Mouse (Mus musculus): ENCODE data around the gene Adig. TPM values are rescaled to one million over a fixed set of nuclear protein-coding genes. Genes with fewer than 3 reads are reported as not detected.

Adig gene
- 163 and 169 TPM in 2 replicates for polyA plus RNA-seq (2012; rRNA removed)

- peak within 1 kb of the TSS; percentile 51 for H3K27ac ChIP-seq (ENCODE audit: control insufficient read depth, insufficient read depth, low read depth, low read length)
- no peaks in the 10 kb centered on the region for H3K27me3 ChIP-seq (ENCODE audit: control insufficient read depth, insufficient read depth, low read length)
- H3K4me1 ChIP-seq (ENCODE audit: control insufficient read depth, insufficient read depth, low read length) = no peaks in the 10 kb centered on the region
- TF ChIP-seq CTCF (IDR thresholded peaks at IDR 0.05; ENCODE audit: control insufficient read depth, insufficient read depth, insufficient replicate concordance, low read depth, low read length) = no peak
- TF ChIP-seq POLR2A (IDR thresholded peaks at IDR 0.05; ENCODE audit: control insufficient read depth, low read depth, low read length) = peak; percentile 73; the same call in 1 of the 2 replicates
- no peaks in the 10 kb centered on the region for H3K36me3 ChIP-seq (ENCODE audit: control insufficient read depth, insufficient read depth, low read length)
- H3K4me3 ChIP-seq (ENCODE audit: control insufficient read depth, low read depth, low read length) = peak within 1 kb of the TSS; percentile 69
Measured at GRCm38 (mm10) chr2:158501836-158502812, at the start of gene Adig. TSS of gene Adig (plus strand) at chr2:158502612.

DNA sequence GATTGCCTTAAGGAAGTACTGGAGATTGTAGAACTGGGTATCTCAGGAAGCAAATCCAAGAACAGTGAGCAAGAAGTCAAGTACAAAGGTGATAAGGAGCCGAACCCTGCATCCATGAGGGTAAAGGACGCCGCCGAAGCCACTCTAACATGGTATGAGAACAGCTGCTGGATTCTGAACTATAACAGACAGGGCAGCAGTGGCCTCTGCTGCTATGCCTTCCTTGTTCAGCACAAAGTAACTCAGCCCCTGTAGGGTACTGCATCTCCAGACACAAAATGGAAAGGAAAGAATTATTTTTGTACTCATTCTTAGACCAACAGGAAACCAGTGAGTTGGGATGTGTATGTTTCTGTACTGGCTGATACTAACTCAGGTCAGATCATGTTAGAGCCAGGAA, 46.0 kb upstream of the Adig start:
- TF ChIP-seq POLR2A (IDR thresholded peaks at IDR 0.05; ENCODE audit: control insufficient read depth, low read depth, low read length) (no peak), CTCF (IDR thresholded peaks at IDR 0.05; ENCODE audit: control insufficient read depth, insufficient read depth, insufficient replicate concordance, low read depth, low read length) (no peak)
- Histone ChIP-seq H3K4me3 (ENCODE audit: control insufficient read depth, low read depth, low read length) (no peak overlapping the region), H3K4me1 (ENCODE audit: control insufficient read depth, insufficient read depth, low read length) (no peaks in the 10 kb centered on the region), H3K27ac (ENCODE audit: control insufficient read depth, insufficient read depth, low read depth, low read length) (no peak overlapping the region), H3K27me3 (ENCODE audit: control insufficient read depth, insufficient read depth, low read length) (no peaks in the 10 kb centered on the region), H3K36me3 (ENCODE audit: control insufficient read depth, insufficient read depth, low read length) (peaks cover 3% of the 10 kb centered on the region)

GRCm38 (mm10) chr2:158457610-158458009, 44.8 kb upstream of the Adig start:
- no peaks in the 10 kb centered on the region for H3K4me1 ChIP-seq (ENCODE audit: control insufficient read depth, insufficient read depth, low read length)
- no peak for TF ChIP-seq CTCF (IDR thresholded peaks at IDR 0.05; ENCODE audit: control insufficient read depth, insufficient read depth, insufficient replicate concordance, low read depth, low read length)
- TF ChIP-seq POLR2A (IDR thresholded peaks at IDR 0.05; ENCODE audit: control insufficient read depth, low read depth, low read length) = no peak
- peaks cover 2% of the 10 kb centered on the region for H3K36me3 ChIP-seq (ENCODE audit: control insufficient read depth, insufficient read depth, low read length)
- H3K27me3 ChIP-seq (ENCODE audit: control insufficient read depth, insufficient read depth, low read length) = no peaks in the 10 kb centered on the region
- H3K4me3 ChIP-seq (ENCODE audit: control insufficient read depth, low read depth, low read length) = no peak overlapping the region
- no peak overlapping the region for H3K27ac ChIP-seq (ENCODE audit: control insufficient read depth, insufficient read depth, low read depth, low read length)

- Histone ChIP-seq H3K27ac (ENCODE audit: control insufficient read depth, insufficient read depth, low read depth, low read length) (no peak overlapping the region), H3K27me3 (ENCODE audit: control insufficient read depth, insufficient read depth, low read length) (no peaks in the 10 kb centered on the region), H3K4me1 (ENCODE audit: control insufficient read depth, insufficient read depth, low read length) (no peaks in the 10 kb centered on the region), H3K36me3 (ENCODE audit: control insufficient read depth, insufficient read depth, low read length) (peaks cover 2% of the 10 kb centered on the region), H3K4me3 (ENCODE audit: control insufficient read depth, low read depth, low read length) (no peak overlapping the region)
- no peak for TF ChIP-seq CTCF (IDR thresholded peaks at IDR 0.05; ENCODE audit: control insufficient read depth, insufficient read depth, insufficient replicate concordance, low read depth, low read length)
- TF ChIP-seq POLR2A (IDR thresholded peaks at IDR 0.05; ENCODE audit: control insufficient read depth, low read depth, low read length) = no peak
Measured at GRCm38 (mm10) chr2:158462450-158462849, 40.0 kb upstream of the Adig start.

GRCm38 (mm10) chr2:158474159-158474558, 28.3 kb upstream of the Adig start:
- no peaks in the 10 kb centered on the region for H3K36me3 ChIP-seq (ENCODE audit: control insufficient read depth, insufficient read depth, low read length)
- no peak overlapping the region for H3K27ac ChIP-seq (ENCODE audit: control insufficient read depth, insufficient read depth, low read depth, low read length)
- H3K4me1 ChIP-seq (ENCODE audit: control insufficient read depth, insufficient read depth, low read length) = no peaks in the 10 kb centered on the region
- no peaks in the 10 kb centered on the region for H3K27me3 ChIP-seq (ENCODE audit: control insufficient read depth, insufficient read depth, low read length)
- H3K4me3 ChIP-seq (ENCODE audit: control insufficient read depth, low read depth, low read length) = no peak overlapping the region
- TF ChIP-seq CTCF (IDR thresholded peaks at IDR 0.05; ENCODE audit: control insufficient read depth, insufficient read depth, insufficient replicate concordance, low read depth, low read length) (no peak), POLR2A (IDR thresholded peaks at IDR 0.05; ENCODE audit: control insufficient read depth, low read depth, low read length) (no peak)

DNA sequence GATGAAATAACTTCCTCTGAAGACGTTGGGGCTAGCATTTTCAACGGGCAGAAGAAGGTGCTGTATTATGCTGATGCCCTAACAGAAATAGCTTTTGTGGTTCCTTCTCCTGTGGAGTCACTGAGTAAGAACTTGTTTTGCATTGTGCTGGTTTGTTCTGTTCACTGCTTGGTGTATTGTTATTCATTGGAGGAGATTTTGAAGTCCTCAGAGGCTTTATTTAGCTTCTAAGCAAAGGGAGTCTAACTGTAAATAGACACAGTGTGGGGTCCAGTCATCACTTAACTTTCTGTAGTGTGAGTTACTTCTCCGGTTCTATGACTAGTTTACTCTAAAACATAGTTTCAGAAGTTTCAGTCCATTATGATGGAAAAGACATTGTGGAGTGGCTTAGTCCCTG, 24.8 kb upstream of the Adig start:
- H3K36me3 ChIP-seq (ENCODE audit: control insufficient read depth, insufficient read depth, low read length) = no peaks in the 10 kb centered on the region
- no peaks in the 10 kb centered on the region for H3K27me3 ChIP-seq (ENCODE audit: control insufficient read depth, insufficient read depth, low read length)
- no peaks in the 10 kb centered on the region for H3K4me1 ChIP-seq (ENCODE audit: control insufficient read depth, insufficient read depth, low read length)
- no peak overlapping the region for H3K27ac ChIP-seq (ENCODE audit: control insufficient read depth, insufficient read depth, low read depth, low read length)
- TF ChIP-seq POLR2A (IDR thresholded peaks at IDR 0.05; ENCODE audit: control insufficient read depth, low read depth, low read length) (no peak), CTCF (IDR thresholded peaks at IDR 0.05; ENCODE audit: control insufficient read depth, insufficient read depth, insufficient replicate concordance, low read depth, low read length) (no peak)
- H3K4me3 ChIP-seq (ENCODE audit: control insufficient read depth, low read depth, low read length) = no peak overlapping the region

DNA sequence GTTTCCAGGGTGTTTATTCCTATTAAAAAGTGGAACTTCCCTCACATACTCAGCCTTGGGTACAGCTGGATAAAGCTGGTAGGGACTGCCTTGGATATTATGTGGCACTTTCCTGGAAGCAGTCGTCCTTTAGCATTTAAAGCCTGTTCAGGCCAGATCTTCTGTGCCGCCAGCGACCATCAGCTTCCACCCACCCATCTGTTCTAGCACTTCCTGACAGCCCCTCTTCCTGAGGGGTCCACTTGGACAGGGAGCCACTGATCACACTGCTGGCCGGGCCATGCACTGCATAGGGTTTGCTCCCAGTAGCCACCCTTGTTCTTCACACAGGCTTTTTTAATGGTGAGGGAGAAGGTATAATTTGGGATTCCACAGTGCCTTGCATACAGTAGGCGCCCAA, 4.0 kb upstream of the Adig start:
- no peak overlapping the region for H3K4me3 ChIP-seq (ENCODE audit: control insufficient read depth, low read depth, low read length)
- TF ChIP-seq POLR2A (IDR thresholded peaks at IDR 0.05; ENCODE audit: control insufficient read depth, low read depth, low read length) (no peak), CTCF (IDR thresholded peaks at IDR 0.05; ENCODE audit: control insufficient read depth, insufficient read depth, insufficient replicate concordance, low read depth, low read length) (no peak)
- H3K27me3 ChIP-seq (ENCODE audit: control insufficient read depth, insufficient read depth, low read length) = no peaks in the 10 kb centered on the region
- no peak overlapping the region for H3K27ac ChIP-seq (ENCODE audit: control insufficient read depth, insufficient read depth, low read depth, low read length)
- no peaks in the 10 kb centered on the region for H3K36me3 ChIP-seq (ENCODE audit: control insufficient read depth, insufficient read depth, low read length)
- H3K4me1 ChIP-seq (ENCODE audit: control insufficient read depth, insufficient read depth, low read length) = no peaks in the 10 kb centered on the region

Data from testis, adult 2 months (tissue).